Mouse (Mus musculus): ENCODE results near the gene Ak1. TPM values are rescaled to one million over a fixed set of nuclear protein-coding genes. Genes with fewer than 3 reads are reported as not detected.

Ak1 gene
- polyA plus RNA-seq, 1 experiment from 2014 or later = 60.6 TPM

DNA sequence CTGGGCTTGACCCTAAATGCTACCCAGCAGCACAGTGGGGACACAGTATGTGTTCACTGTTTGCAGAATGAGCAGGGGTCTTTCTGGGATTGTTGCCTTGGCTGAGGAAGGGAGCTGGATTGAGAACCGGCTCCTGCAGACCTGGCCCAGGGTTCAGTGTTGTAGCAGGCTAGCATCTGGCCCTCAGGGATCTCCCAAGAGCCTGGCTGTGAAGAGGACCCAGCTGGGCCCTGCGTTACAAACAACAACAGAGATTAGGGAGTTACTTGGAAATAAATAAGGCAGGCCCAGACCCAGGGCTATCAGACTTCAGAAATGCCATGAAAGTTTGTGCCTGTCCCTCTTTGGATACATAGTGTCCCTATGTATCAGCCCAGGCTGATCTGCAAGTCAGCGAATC is 24.1 kb downstream of the Ak1 start:
- no peaks in the 10 kb centered on the region for H3K9me3 ChIP-seq
- H3K4me2 ChIP-seq = no peak overlapping the region
- ATAC-seq (ENCODE audit: borderline replicate concordance, extremely low read depth, low FRiP score, low TSS enrichment) = no peak
- H3K9ac ChIP-seq = no peak overlapping the region
- 65% methylated on average over 3 of the region's 3 CpGs for WGBS
- H3K36me3 ChIP-seq = no peaks in the 10 kb centered on the region
- H3K27ac ChIP-seq = peak overlapping the region; percentile 89
- peaks cover 41% of the 10 kb centered on the region for H3K4me1 ChIP-seq
- no peaks in the 10 kb centered on the region for H3K27me3 ChIP-seq
- H3K4me3 ChIP-seq = no peak overlapping the region

GRCm38 (mm10) chr2:32646379-32647056 is 25.0 kb downstream of the Ak1 start, which contains the start of gene Eng:
TSS of gene Eng (plus strand) at chr2:32646595.
- WGBS = 40% methylated on average over 31 of the region's 31 CpGs
- ATAC-seq (ENCODE audit: borderline replicate concordance, extremely low read depth, low FRiP score, low TSS enrichment) = peak; percentile 88
- Histone ChIP-seq H3K9ac (peak within 1 kb of the TSS; percentile 54), H3K27me3 (no peaks in the 10 kb centered on the region), H3K4me3 (peak within 1 kb of the TSS; percentile 51), H3K4me1 (peaks cover 38% of the 10 kb centered on the region), H3K27ac (peak within 1 kb of the TSS; percentile 89), H3K4me2 (peak within 1 kb of the TSS; percentile 52), H3K36me3 (no peaks in the 10 kb centered on the region), H3K9me3 (no peaks in the 10 kb centered on the region)

DNA sequence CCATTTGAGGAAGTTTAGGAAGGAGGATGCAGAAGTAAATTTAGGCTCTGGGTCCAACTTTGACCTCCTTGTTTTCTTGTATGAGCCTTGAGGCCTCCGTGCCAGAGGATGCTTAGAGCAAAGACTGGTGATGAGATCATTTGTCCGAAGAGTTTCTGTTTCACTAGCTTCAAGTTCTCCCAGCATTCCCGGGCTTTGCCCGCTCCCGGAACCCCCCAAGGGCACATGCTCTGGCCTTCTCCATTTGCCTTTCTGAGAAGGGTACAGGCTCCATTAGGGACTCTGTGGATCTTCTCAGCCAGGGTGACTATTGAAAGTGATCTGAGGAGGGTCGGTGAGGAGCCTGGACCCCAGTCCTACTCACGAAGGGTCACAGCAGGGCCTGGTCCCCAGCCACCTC is 25.8 kb downstream of the Ak1 start:
- Histone ChIP-seq H3K4me3 (peak overlapping the region; percentile 51), H3K9ac (peak overlapping the region; percentile 54; the same call in 1 of the 2 replicates), H3K27me3 (no peaks in the 10 kb centered on the region), H3K4me1 (peaks cover 37% of the 10 kb centered on the region), H3K36me3 (no peaks in the 10 kb centered on the region), H3K4me2 (peak overlapping the region; percentile 52), H3K27ac (peak overlapping the region; percentile 89), H3K9me3 (no peaks in the 10 kb centered on the region)
- 74% methylated on average over 7 of the region's 7 CpGs for WGBS
- no peak for ATAC-seq (ENCODE audit: borderline replicate concordance, extremely low read depth, low FRiP score, low TSS enrichment)

DNA sequence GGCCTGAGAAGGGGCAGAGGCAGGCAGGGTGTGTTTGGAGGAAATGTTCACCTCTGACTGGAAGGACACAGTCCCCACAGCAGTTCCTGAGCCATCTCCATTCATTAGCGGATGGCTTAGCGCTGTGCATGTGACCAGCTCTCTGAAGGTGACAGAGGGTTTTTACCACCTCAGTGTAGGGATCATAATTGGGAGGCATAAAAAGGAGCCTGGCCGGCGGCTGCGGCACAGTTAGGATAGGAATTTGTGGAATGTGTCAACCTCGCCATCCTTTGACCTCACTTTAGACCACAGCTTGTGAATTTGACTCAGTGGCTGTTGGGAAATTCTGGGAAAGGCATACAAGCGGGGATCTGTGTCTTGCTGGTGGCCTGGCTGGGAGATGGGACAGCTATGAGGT is 32.2 kb downstream of the Ak1 start:
- H3K9ac ChIP-seq = no peak overlapping the region
- H3K27me3 ChIP-seq = no peaks in the 10 kb centered on the region
- peak overlapping the region; percentile 19; the same call in 1 of the 2 replicates for H3K4me2 ChIP-seq
- peaks cover 9% of the 10 kb centered on the region for H3K36me3 ChIP-seq
- no peak overlapping the region for H3K4me3 ChIP-seq
- ATAC-seq (ENCODE audit: borderline replicate concordance, extremely low read depth, low FRiP score, low TSS enrichment) = no peak
- H3K4me1 ChIP-seq = peaks cover 39% of the 10 kb centered on the region
- 20% methylated on average over 7 of the region's 7 CpGs for WGBS
- no peaks in the 10 kb centered on the region for H3K9me3 ChIP-seq
- peak overlapping the region; percentile 81 for H3K27ac ChIP-seq

DNA sequence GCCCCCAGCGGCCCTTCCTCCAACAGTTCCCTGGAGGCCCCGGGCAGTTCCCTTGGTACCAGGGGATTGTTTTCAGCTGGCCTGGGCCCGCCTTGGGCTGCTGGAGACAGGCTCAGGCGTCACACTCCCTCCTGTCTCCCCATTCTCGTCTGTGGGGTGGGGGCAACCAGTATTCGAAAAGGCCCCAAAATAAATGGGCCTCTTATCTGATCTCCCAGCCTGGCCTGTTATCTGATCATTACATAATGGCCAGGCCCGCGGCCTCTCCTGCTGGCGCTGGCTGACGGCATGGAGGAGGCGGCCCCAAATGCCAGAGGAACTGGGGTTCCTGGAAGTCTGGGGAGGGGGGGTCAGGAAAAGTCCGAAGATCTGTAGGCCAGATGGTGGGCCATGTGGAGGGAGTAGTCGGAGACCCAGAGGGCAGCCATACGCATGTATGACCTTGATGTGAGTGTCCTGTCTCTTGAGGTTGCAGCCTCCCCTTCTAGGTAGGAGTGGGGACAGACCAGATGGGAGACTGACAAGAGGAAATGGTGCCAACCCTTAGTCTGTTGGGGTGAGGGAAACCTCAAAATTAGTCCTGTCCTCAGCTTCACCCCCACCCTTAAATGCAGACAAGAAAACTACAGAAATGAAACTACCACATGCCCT is 33.3 kb downstream of the Ak1 start:
- no peak overlapping the region for H3K9ac ChIP-seq
- H3K36me3 ChIP-seq = peaks cover 17% of the 10 kb centered on the region
- WGBS = 42% methylated on average over 14 of the region's 14 CpGs
- no peaks in the 10 kb centered on the region for H3K27me3 ChIP-seq
- H3K4me2 ChIP-seq = 0 out of 2 replicates have a peak overlapping the region, but pooled peaks have one; percentile 8
- H3K27ac ChIP-seq = peak overlapping the region; percentile 81
- no peaks in the 10 kb centered on the region for H3K9me3 ChIP-seq
- no peak overlapping the region for H3K4me3 ChIP-seq
- 0 out of 2 replicates have a peak, but pooled peaks have one; percentile 29 for ATAC-seq (ENCODE audit: borderline replicate concordance, extremely low read depth, low FRiP score, low TSS enrichment)
- peaks cover 34% of the 10 kb centered on the region for H3K4me1 ChIP-seq

GRCm38 (mm10) chr2:32655394-32655744 is 33.8 kb downstream of the Ak1 start:
- peaks cover 17% of the 10 kb centered on the region for H3K36me3 ChIP-seq
- no peaks in the 10 kb centered on the region for H3K27me3 ChIP-seq
- H3K27ac ChIP-seq = peak overlapping the region; percentile 81
- H3K4me2 ChIP-seq = no peak overlapping the region
- WGBS = 61% methylated on average over 3 of the region's 3 CpGs
- peaks cover 34% of the 10 kb centered on the region for H3K4me1 ChIP-seq
- H3K9ac ChIP-seq = no peak overlapping the region
- no peak overlapping the region for H3K4me3 ChIP-seq
- no peak for ATAC-seq (ENCODE audit: borderline replicate concordance, extremely low read depth, low FRiP score, low TSS enrichment)
- no peaks in the 10 kb centered on the region for H3K9me3 ChIP-seq

- peaks cover 36% of the 10 kb centered on the region for H3K4me1 ChIP-seq
Measured at GRCm38 (mm10) chr2:32655826-32656225, 34.3 kb downstream of the Ak1 start.

GRCm38 (mm10) chr2:32658873-32659272 is 37.3 kb downstream of the Ak1 start:
- ATAC-seq (ENCODE audit: borderline replicate concordance, extremely low read depth, low FRiP score, low TSS enrichment) = no peak
- WGBS = 97% methylated on average over 2 of the region's 2 CpGs

More at GRCm38 (mm10) chr2:32655826-32656225, 34.3 kb downstream of the Ak1 start:
- no peak overlapping the region for H3K4me3 ChIP-seq
- no peaks in the 10 kb centered on the region for H3K27me3 ChIP-seq
- H3K9me3 ChIP-seq = no peaks in the 10 kb centered on the region
- H3K36me3 ChIP-seq = peaks cover 17% of the 10 kb centered on the region
- peak; percentile 71 for ATAC-seq (ENCODE audit: borderline replicate concordance, extremely low read depth, low FRiP score, low TSS enrichment)
- WGBS = 27% methylated on average over 12 of the region's 12 CpGs
- H3K4me2 ChIP-seq = no peak overlapping the region
- H3K27ac ChIP-seq = peak overlapping the region; percentile 81
- H3K9ac ChIP-seq = no peak overlapping the region

DNA sequence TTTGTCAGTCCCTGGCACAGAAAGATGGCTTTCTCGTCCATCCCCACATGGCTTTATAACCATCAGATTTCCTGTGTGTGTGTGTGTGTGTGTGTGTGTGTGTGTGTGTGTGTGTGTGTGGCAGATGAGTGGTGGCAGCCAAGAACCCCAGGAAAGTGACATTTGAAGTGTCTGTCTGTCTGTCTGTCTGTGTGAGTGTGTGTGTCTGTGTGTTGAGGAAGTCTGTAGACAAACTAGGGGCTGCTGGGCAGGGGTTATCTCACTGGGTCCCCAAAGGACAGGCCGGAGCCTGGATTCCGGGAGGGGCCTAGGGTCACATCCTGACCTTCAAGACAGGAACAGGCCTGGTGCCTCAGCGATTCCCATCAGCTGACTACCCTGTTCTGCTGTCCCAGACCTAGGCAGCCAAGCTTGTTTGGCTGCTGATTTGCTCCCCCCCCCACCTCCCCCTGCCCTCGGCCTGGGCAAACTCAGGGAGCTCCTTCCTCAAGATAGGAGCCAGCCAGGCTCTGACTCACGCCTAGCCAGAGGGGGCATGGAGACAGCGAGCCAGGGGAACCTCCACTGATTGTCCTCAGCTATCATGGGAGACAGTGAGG is 40.0 kb downstream of the Ak1 start:
- ATAC-seq (ENCODE audit: borderline replicate concordance, extremely low read depth, low FRiP score, low TSS enrichment) = peak; percentile 13
- Histone ChIP-seq H3K27me3 (no peaks in the 10 kb centered on the region), H3K4me2 (no peak overlapping the region), H3K36me3 (peaks cover 17% of the 10 kb centered on the region), H3K27ac (peak overlapping the region; percentile 59), H3K4me1 (peaks cover 18% of the 10 kb centered on the region), H3K4me3 (no peak overlapping the region), H3K9ac (peak overlapping the region; percentile 4; the same call in 1 of the 2 replicates), H3K9me3 (no peaks in the 10 kb centered on the region)
- 17% methylated on average over 7 of the region's 7 CpGs for WGBS

More at GRCm38 (mm10) chr2:32658873-32659272, 37.3 kb downstream of the Ak1 start:
- H3K36me3 ChIP-seq = peaks cover 17% of the 10 kb centered on the region
- H3K27ac ChIP-seq = no peak overlapping the region; the same call in 1 of the 2 replicates
- no peaks in the 10 kb centered on the region for H3K27me3 ChIP-seq
- H3K9me3 ChIP-seq = no peaks in the 10 kb centered on the region
- H3K4me1 ChIP-seq = peaks cover 42% of the 10 kb centered on the region
- no peak overlapping the region for H3K4me2 ChIP-seq
- H3K4me3 ChIP-seq = no peak overlapping the region
- no peak overlapping the region for H3K9ac ChIP-seq

DNA sequence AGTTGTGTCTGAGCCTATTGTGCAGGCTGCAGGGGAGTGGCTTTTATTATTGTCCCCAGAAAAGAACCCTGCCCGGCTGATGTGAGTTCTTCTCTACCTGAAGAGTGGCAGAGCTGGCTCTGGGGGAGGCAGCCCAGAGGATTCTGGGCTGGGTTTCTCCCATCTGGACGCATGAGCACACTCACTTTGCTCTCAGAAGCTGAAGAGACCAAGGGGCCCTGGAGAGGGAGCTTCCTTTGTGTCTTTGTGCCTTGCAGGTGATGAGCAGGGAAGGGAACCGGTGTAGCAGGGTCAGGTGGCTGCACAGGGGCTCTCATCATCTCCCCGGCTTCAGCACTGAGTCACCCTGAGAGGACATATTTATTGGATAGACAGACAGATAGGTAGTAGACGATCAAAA is 40.7 kb downstream of the Ak1 start:
- no peak overlapping the region for H3K4me3 ChIP-seq
- H3K36me3 ChIP-seq = peaks cover 15% of the 10 kb centered on the region
- no peaks in the 10 kb centered on the region for H3K27me3 ChIP-seq
- ATAC-seq (ENCODE audit: borderline replicate concordance, extremely low read depth, low FRiP score, low TSS enrichment) = no peak
- H3K9me3 ChIP-seq = no peaks in the 10 kb centered on the region
- no peak overlapping the region for H3K4me2 ChIP-seq
- 42% methylated on average over 5 of the region's 5 CpGs for WGBS
- H3K4me1 ChIP-seq = peaks cover 18% of the 10 kb centered on the region
- H3K27ac ChIP-seq = peak overlapping the region; percentile 59
- no peak overlapping the region for H3K9ac ChIP-seq

GRCm38 (mm10) chr2:32665345-32665744 is 43.8 kb downstream of the Ak1 start:
- peaks cover 7% of the 10 kb centered on the region; the same call in 1 of the 2 replicates for H3K36me3 ChIP-seq
- no peak overlapping the region for H3K9ac ChIP-seq
- H3K27me3 ChIP-seq = no peaks in the 10 kb centered on the region
- H3K4me3 ChIP-seq = no peak overlapping the region
- no peak for ATAC-seq (ENCODE audit: borderline replicate concordance, extremely low read depth, low FRiP score, low TSS enrichment)
- 68% methylated on average over 8 of the region's 8 CpGs for WGBS
- no peak overlapping the region for H3K27ac ChIP-seq
- no peak overlapping the region for H3K4me2 ChIP-seq
- H3K4me1 ChIP-seq = peaks cover 16% of the 10 kb centered on the region
- no peaks in the 10 kb centered on the region for H3K9me3 ChIP-seq

- Histone ChIP-seq H3K36me3 (peaks cover 12% of the 10 kb centered on the region; the same call in 1 of the 2 replicates), H3K27ac (0 out of 2 replicates have a peak overlapping the region, but pooled peaks have one; percentile 2), H3K4me2 (no peak overlapping the region), H3K9me3 (no peaks in the 10 kb centered on the region), H3K4me3 (no peak overlapping the region), H3K9ac (no peak overlapping the region), H3K4me1 (peaks cover 14% of the 10 kb centered on the region), H3K27me3 (no peaks in the 10 kb centered on the region)
- no peak for ATAC-seq (ENCODE audit: borderline replicate concordance, extremely low read depth, low FRiP score, low TSS enrichment)
- WGBS = 74% methylated on average over 6 of the region's 6 CpGs
Measured at GRCm38 (mm10) chr2:32665853-32666252, 44.3 kb downstream of the Ak1 start.

Data from lung, embryonic 15.5 days (tissue).